Mouse (Mus musculus): Measurements from ENCODE around the gene Rere.
A peak's percentile ranks its signal among the peaks of the same experiment; 100 is the strongest.
"Not testable (repeated sequence)": the region's sequence is repeated elsewhere in the genome, so short reads cannot be mapped to it uniquely, and the experiment has no call there.

Gene Rere

GRCm38 (mm10) chr4:150599119-150599992 is 317.9 kb downstream of the Rere start:
- DNase-seq (ENCODE audit: extremely low read depth, low read depth): no peak

- DNase-seq (ENCODE audit: extremely low read depth, low read depth): not testable (repeated sequence)
Measured at GRCm38 (mm10) chr4:150600503-150600902, 319.1 kb downstream of the Rere start.

- DNase-seq (ENCODE audit: extremely low read depth, low read depth): no peak
Measured at GRCm38 (mm10) chr4:150601489-150601888, 320.0 kb downstream of the Rere start.

GRCm38 (mm10) chr4:150603366-150604061 is 322.1 kb downstream of the Rere start:
- no peak for DNase-seq (ENCODE audit: extremely low read depth, low read depth)

- no peak for DNase-seq (ENCODE audit: extremely low read depth, low read depth)
Measured at GRCm38 (mm10) chr4:150605804-150606203, 324.4 kb downstream of the Rere start.

- DNase-seq (ENCODE audit: extremely low read depth, low read depth): no peak
Measured at GRCm38 (mm10) chr4:150606449-150607161, 325.2 kb downstream of the Rere start.

GRCm38 (mm10) chr4:150608670-150609069 is 327.2 kb downstream of the Rere start:
- DNase-seq (ENCODE audit: extremely low read depth, low read depth): no peak

GRCm38 (mm10) chr4:150613715-150614114 is 332.3 kb downstream of the Rere start:
- no peak for DNase-seq (ENCODE audit: extremely low read depth, low read depth)

GRCm38 (mm10) chr4:150615251-150616028 is 334.0 kb downstream of the Rere start:
- no peak for DNase-seq (ENCODE audit: extremely low read depth, low read depth)

GRCm38 (mm10) chr4:150616029-150616420 is 334.6 kb downstream of the Rere start:
- DNase-seq (ENCODE audit: extremely low read depth, low read depth): no peak

GRCm38 (mm10) chr4:150616841-150617240 is 335.4 kb downstream of the Rere start:
- DNase-seq (ENCODE audit: extremely low read depth, low read depth): no peak

- no peak for DNase-seq (ENCODE audit: extremely low read depth, low read depth)
Measured at GRCm38 (mm10) chr4:150619011-150619410, 337.6 kb downstream of the Rere start.

GRCm38 (mm10) chr4:150622641-150623040 is 341.2 kb downstream of the Rere start:
- DNase-seq (ENCODE audit: extremely low read depth, low read depth): no peak

GRCm38 (mm10) chr4:150624214-150624823 is 342.9 kb downstream of the Rere start:
- DNase-seq (ENCODE audit: extremely low read depth, low read depth): no peak

GRCm38 (mm10) chr4:150624933-150625332 is 343.5 kb downstream of the Rere start:
- DNase-seq (ENCODE audit: extremely low read depth, low read depth): no peak

- DNase-seq (ENCODE audit: extremely low read depth, low read depth): no peak
Measured at GRCm38 (mm10) chr4:150625425-150625824, 344.0 kb downstream of the Rere start.

GRCm38 (mm10) chr4:150625951-150626732 is 344.7 kb downstream of the Rere start:
- DNase-seq (ENCODE audit: extremely low read depth, low read depth): peak; percentile 14

GRCm38 (mm10) chr4:150629266-150629665 is 347.8 kb downstream of the Rere start:
- no peak for DNase-seq (ENCODE audit: extremely low read depth, low read depth)

- no peak for DNase-seq (ENCODE audit: extremely low read depth, low read depth)
Measured at GRCm38 (mm10) chr4:150635568-150635967, 354.1 kb downstream of the Rere start.

- DNase-seq (ENCODE audit: extremely low read depth, low read depth): no peak
Measured at GRCm38 (mm10) chr4:150636635-150637034, 355.2 kb downstream of the Rere start.
